Mouse (Mus musculus) ES-E14 (cell line): ENCODE measurements around the gene Borcs6.

Experiments
- MAFK ChIP-seq: IDR thresholded peaks from 2 replicates; pipeline ENCODE4 v1.6.1; 2014; ENCODE audit warnings: mild to moderate bottlenecking, low read depth, low read length, inconsistent platforms; ENCODE audit not compliant: insufficient read depth
- ZC3H11A ChIP-seq: IDR thresholded peaks from 2 replicates; pipeline ENCODE4 v1.6.1; 2012; ENCODE audit warnings: low read depth, mild to moderate bottlenecking, inconsistent platforms, low read length, borderline replicate concordance

GRCm38 (mm10) chr11:69010400-69011323 lies 48.9 kb upstream of the Borcs6 start:
- no peak for TF ChIP-seq ZC3H11A
- TF ChIP-seq MAFK: no peak
